Mouse (Mus musculus) effector memory CD4-positive, alpha-beta T cell, adult 7 months (primary cell): Measurements from ENCODE around the gene Olfr262. TPM values are rescaled to one million over a fixed set of nuclear protein-coding genes. Genes with fewer than 3 reads are reported as not detected.

Experiments
- polyA plus RNA-seq: library from polyadenylated mRNA; unstranded; fragments of 100-300 nt; shearing (Covaris generic); gene quantifications from one replicate; pipeline ENCODE4 v1.2.1, GENCODE M21; 2017

Gene Olfr262
- polyA plus RNA-seq, result 0.73 TPM

GRCm38 (mm10) chr19:12241559-12241958 lies at the start of gene Olfr262:
Olfr262 (minus strand) TSS chr19:12241659.

GRCm38 (mm10) chr19:12279554-12279953 lies 38.1 kb upstream of the Olfr262 start, which contains the start of gene Olfr1434:
Olfr1434 (plus strand) TSS chr19:12279854.

GRCm38 (mm10) chr19:12260732-12261131 lies 19.3 kb upstream of the Olfr262 start, which contains the start of gene Olfr235:
Olfr235 (plus strand) TSS chr19:12261032.

GRCm38 (mm10) chr19:12232496-12232895 lies 9.0 kb downstream of the Olfr262 start, which contains the start of gene Olfr1432:
Olfr1432 (minus strand) TSS chr19:12232596.

GRCm38 (mm10) chr19:12200334-12200733 lies 41.1 kb downstream of the Olfr262 start, which contains the start of gene Olfr1431:
Olfr1431 (plus strand) TSS chr19:12200634.

Other genes starting within 250 kb of the Olfr262 start
- not detected for gene Olfr1423, start 200.3 kb downstream of the Olfr262 start, polyA plus RNA-seq
- 0.29 TPM for gene Olfr1424, start 179.0 kb downstream of the Olfr262 start, polyA plus RNA-seq
- not detected for gene Olfr1425, start 163.9 kb downstream of the Olfr262 start, polyA plus RNA-seq
- not detected for gene Olfr1426, start 149.6 kb downstream of the Olfr262 start, polyA plus RNA-seq
- not detected for gene Olfr1427, start 138.3 kb downstream of the Olfr262 start, polyA plus RNA-seq
- not detected for gene Olfr1428, start 125.8 kb downstream of the Olfr262 start, polyA plus RNA-seq
- gene Olfr76, start 118.5 kb downstream of the Olfr262 start, polyA plus RNA-seq, result not detected
- gene Olfr1555-ps1, start 71.5 kb downstream of the Olfr262 start, polyA plus RNA-seq, result not detected
- not detected for gene Olfr1431, start 41.0 kb downstream of the Olfr262 start, polyA plus RNA-seq
- gene Olfr1432, start 9.1 kb downstream of the Olfr262 start, polyA plus RNA-seq, result not detected
- gene Olfr235, start 19.4 kb upstream of the Olfr262 start, polyA plus RNA-seq, result not detected
- not detected for gene Olfr1434, start 38.2 kb upstream of the Olfr262 start, polyA plus RNA-seq
- not detected for gene Olfr1436, start 57.5 kb upstream of the Olfr262 start, polyA plus RNA-seq
- gene Olfr1437, start 83.4 kb upstream of the Olfr262 start, polyA plus RNA-seq, result not detected
- gene Olfr1438-ps1, start 94.3 kb upstream of the Olfr262 start, polyA plus RNA-seq, result 0.16 TPM
- gene Olfr1440, start 145.6 kb upstream of the Olfr262 start, polyA plus RNA-seq, result 0.26 TPM
- not detected for gene Olfr1441, start 175.8 kb upstream of the Olfr262 start, polyA plus RNA-seq
- 0.26 TPM for gene Pfpl, start 186.2 kb upstream of the Olfr262 start, polyA plus RNA-seq
- not detected for gene Mpeg1, start 219.1 kb upstream of the Olfr262 start, polyA plus RNA-seq